Mouse (Mus musculus) c-Kit-positive CD71-positive TER-119-negative erythroid progenitor cells, embryonic 14.5 days (primary cell): ENCODE measurements around the gene Hrasls5.

Source experiments
- DNase-seq: peaks from one replicate; pipeline ENCODE4 v3.0.0-alpha.2; 2013; ENCODE audit warnings: low read depth

Hrasls5 gene

GRCm38 (mm10) chr19:7606801-7607689 is 5.3 kb upstream of the Hrasls5 start, which contains the start of gene Lgals12:
Lgals12 (minus strand) TSS chr19:7607193.
- DNase-seq: no peak

- no peak for DNase-seq
Observed at GRCm38 (mm10) chr19:7607690-7608201, 4.6 kb upstream of the Hrasls5 start.

DNA sequence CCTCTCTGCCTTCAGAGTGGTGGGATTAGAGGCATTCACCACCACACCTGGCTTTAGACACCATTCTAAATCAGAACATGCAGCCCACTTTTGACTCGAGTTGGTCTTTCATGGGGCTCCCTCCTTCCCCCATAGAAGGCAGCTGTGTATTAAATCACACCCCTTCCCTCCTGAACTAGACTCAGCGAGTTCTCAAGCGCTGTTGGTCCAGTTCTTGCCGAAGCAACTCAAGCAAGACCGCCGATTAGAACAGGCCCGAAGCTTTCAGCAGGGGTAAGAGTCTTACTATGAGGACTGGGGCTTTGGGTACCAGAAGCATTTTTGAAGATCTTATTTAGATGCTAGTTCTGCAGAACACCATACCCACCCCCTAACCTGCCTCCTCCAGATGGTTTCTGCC is 810 bp downstream of the Hrasls5 start:
- no peak for DNase-seq

DNA sequence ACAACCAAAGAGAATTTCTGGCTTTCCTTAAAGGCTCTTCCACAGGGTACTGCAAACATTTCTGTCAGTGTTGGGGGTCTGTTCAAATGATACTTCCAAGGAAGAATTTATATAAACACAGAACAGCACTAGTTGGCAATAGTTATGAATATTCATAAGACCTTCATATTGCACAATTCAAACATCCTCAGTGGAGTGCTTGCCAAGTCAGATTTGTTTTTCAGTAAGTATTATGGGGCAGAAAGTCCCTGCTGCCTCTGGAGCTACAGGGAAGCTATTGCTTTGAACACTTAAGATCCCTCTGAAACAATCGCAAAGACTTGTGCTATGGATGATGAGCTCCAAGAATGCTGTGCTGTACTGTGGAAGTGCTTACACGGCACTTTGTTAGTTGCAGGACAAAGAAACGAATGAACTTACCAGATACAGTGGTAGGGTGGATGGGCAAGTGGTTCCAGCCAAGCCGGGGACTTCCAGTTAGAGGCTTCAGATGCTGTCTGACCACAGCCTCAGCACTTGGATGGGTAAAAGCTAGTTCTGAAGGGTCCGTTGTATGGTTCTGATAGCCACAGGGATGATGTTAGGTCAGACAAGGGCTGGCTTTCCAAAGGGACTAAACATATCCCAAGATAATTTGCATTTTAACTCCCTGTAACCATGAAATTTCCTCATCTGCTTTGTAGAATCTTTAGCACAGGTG is 4.0 kb downstream of the Hrasls5 start:
- no peak for DNase-seq

DNA sequence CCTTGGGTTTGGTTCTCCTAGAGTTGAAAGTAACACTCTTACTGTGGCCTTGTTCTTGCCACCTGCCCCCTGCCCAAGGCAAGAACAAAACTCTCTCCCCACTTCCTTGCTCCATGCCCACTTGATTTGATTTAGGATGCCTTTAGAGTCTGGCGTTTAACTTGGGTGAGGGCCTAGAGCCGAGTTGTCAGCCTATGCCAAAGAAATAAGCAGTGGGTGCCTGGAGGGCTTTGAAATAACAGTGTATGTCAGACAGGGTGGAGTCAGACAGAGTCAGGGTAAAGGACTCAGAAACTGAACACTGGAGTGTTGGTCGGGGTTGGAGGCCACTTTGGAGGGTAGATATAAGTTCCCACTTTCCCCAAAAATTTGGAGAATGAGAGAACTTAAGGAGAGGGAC is 4.7 kb downstream of the Hrasls5 start:
- DNase-seq: no peak

DNA sequence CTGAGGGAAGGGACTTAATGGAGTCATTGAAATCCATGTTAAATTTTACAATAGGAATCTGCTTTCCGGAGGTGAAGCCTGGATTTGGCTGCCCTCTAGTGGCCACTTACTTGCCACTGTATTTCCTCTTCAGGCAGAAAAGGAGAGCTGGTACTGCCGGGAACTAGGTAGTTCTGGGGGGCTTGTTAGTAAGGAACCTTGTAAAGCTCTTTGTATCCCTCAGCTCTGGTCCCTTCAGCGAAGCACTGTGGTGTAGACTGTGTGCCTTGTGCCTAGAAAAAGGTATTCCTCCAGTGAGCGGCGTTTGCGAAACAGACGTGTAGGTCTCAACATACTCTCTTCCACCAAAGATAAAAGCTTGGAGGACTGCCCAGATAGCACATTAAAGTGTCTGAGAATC is 5.4 kb downstream of the Hrasls5 start:
- DNase-seq: peak; percentile 25

DNA sequence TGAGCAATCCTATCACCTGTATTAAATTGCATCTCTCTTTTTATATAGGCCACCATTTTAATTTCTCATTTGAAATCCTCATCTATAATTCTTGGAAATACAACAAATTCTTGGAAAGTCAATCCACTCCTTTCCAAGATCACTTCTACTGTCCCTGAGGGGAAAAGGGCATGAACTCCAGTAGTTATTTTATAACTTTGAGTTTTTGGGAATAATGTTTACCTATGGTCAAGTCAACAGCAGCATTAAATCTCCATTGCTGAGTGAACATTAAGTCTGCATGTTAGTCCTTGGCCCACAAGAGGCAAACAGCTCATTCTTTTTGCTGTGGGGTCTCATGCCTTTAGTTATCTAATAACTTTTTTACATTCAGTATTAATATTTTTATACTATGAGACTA is 20.7 kb downstream of the Hrasls5 start:
- no peak for DNase-seq

DNA sequence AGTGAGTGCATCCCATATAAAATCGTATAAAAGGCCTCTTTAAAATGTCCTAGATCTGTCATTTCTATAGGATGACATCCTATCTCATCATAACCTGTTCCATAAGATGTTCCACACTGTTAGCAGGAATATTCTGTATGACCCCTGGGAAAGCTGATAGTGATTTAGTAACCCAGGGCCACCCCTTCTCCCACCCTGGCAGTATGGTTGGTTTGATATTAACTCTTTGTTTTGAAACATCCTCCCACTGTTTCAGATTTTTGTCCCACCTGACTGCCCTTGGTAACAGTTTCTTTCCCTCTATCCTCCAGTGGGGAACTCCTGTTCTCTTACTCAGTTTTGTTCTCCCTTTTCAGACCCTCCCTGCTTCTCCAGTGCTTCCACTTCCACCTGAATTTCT is 21.4 kb downstream of the Hrasls5 start:
- no peak for DNase-seq

DNA sequence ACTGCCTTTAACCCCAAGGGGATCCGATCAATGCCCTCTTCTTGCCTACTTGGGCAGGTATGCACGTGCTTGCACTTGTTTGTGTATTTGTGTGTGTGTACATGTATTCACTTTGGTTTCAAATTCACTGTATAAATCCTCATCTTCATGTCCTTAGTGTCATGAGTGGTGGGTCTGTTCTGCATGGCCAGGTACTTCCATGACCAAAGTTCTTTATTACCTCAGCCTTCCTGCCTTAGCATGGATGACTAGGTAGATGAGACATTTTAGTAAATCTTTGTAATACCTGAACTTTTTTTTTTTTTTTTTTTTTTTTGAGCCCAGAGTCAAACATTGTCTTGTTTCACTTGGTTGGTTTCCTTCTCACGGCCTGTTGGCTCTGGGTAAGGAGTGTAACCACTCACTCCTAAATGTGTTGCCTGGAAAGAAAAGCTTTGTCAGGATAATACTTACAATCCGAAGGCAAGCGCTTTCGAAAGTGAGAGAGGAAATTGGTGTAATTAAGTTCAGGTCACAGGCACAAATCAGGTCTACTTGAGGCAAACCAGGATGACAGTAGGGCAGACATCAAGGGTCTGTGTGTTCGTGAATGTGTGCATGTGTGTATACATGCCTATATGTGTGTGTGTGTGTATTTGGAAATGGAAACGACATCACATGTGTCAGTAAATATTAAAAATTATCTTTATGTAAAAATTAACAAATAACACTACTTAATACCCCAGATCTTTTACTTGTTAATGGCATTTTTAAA is 36.7 kb downstream of the Hrasls5 start:
- DNase-seq: no peak

GRCm38 (mm10) chr19:7672033-7672432 is 59.7 kb downstream of the Hrasls5 start:
- no peak for DNase-seq

GRCm38 (mm10) chr19:7687988-7688387 is 75.6 kb downstream of the Hrasls5 start:
- no peak for DNase-seq
